Mouse (Mus musculus): ENCODE measurements around the gene Slc22a5. TPM values are rescaled to one million over a fixed set of nuclear protein-coding genes. Genes with fewer than 3 reads are reported as not detected.
A peak's percentile ranks its signal among the peaks of the same experiment; 100 is the strongest.
"Not testable (repeated sequence)": the region's sequence is repeated elsewhere in the genome, so short reads cannot be mapped to it uniquely, and the experiment has no call there.

Gene Slc22a5
- polyA plus RNA-seq, 1 experiment from 2014 or later = 11.3 TPM

- no peaks in the 10 kb centered on the region for H3K36me3 ChIP-seq (replicated peaks)
- no peak for ATAC-seq (replicated peaks)
- H3K4me3 ChIP-seq = no peak overlapping the region
- H3K4me1 ChIP-seq = no peaks in the 10 kb centered on the region
- no peak overlapping the region for H3K27ac ChIP-seq
- WGBS = 65% methylated on average over 1 of the region's 1 CpGs
- no peaks in the 10 kb centered on the region for H3K27me3 ChIP-seq (replicated peaks)
- no peak overlapping the region for H3K9ac ChIP-seq
- H3K4me2 ChIP-seq = no peak overlapping the region
- H3K9me3 ChIP-seq = no peaks in the 10 kb centered on the region
Measured at GRCm38 (mm10) chr11:53900991-53901390, 9.5 kb upstream of the Slc22a5 start.

- H3K27me3 ChIP-seq (replicated peaks) = no peaks in the 10 kb centered on the region
- no peaks in the 10 kb centered on the region for H3K36me3 ChIP-seq (replicated peaks)
- WGBS = 87% methylated on average over 6 of the region's 6 CpGs
- no peak for ATAC-seq (replicated peaks)
- no peak overlapping the region for H3K4me2 ChIP-seq
- H3K9me3 ChIP-seq = no peaks in the 10 kb centered on the region
- H3K9ac ChIP-seq = no peak overlapping the region
- H3K27ac ChIP-seq = no peak overlapping the region
- H3K4me3 ChIP-seq = no peak overlapping the region
- H3K4me1 ChIP-seq = no peaks in the 10 kb centered on the region
Measured at GRCm38 (mm10) chr11:53899981-53900380, 8.5 kb upstream of the Slc22a5 start.

- Histone ChIP-seq H3K4me2 (no peak overlapping the region), H3K4me1 (no peaks in the 10 kb centered on the region), H3K27me3 (replicated peaks) (no peaks in the 10 kb centered on the region), H3K36me3 (replicated peaks) (no peaks in the 10 kb centered on the region), H3K4me3 (no peak overlapping the region), H3K27ac (no peak overlapping the region), H3K9me3 (no peaks in the 10 kb centered on the region), H3K9ac (no peak overlapping the region)
- ATAC-seq (replicated peaks) = no peak
- WGBS = 75% methylated on average over 3 of the region's 3 CpGs
Measured at GRCm38 (mm10) chr11:53899004-53899403, 7.5 kb upstream of the Slc22a5 start.

- Histone ChIP-seq H3K9ac (no peak overlapping the region), H3K36me3 (replicated peaks) (no peaks in the 10 kb centered on the region), H3K4me2 (no peak overlapping the region), H3K9me3 (no peaks in the 10 kb centered on the region), H3K4me3 (no peak overlapping the region), H3K27me3 (replicated peaks) (no peaks in the 10 kb centered on the region), H3K27ac (no peak overlapping the region), H3K4me1 (peaks cover 3% of the 10 kb centered on the region)
- ATAC-seq (replicated peaks) = no peak
- WGBS = 66% methylated on average over 6 of the region's 6 CpGs
Measured at GRCm38 (mm10) chr11:53896935-53897334, 5.5 kb upstream of the Slc22a5 start.

- no peak for ATAC-seq (replicated peaks)
- Histone ChIP-seq H3K4me1 (peaks cover 25% of the 10 kb centered on the region), H3K9me3 (no peaks in the 10 kb centered on the region), H3K4me2 (no peak overlapping the region), H3K9ac (no peak overlapping the region), H3K36me3 (replicated peaks) (no peaks in the 10 kb centered on the region), H3K4me3 (no peak overlapping the region), H3K27me3 (replicated peaks) (no peaks in the 10 kb centered on the region), H3K27ac (no peak overlapping the region)
- WGBS = 67% methylated on average over 2 of the region's 2 CpGs
Measured at GRCm38 (mm10) chr11:53893451-53893850, 2.0 kb upstream of the Slc22a5 start.

- Histone ChIP-seq H3K27me3 (replicated peaks) (no peaks in the 10 kb centered on the region), H3K4me3 (no peak overlapping the region), H3K27ac (no peak overlapping the region), H3K9me3 (no peaks in the 10 kb centered on the region), H3K4me1 (peaks cover 25% of the 10 kb centered on the region), H3K36me3 (replicated peaks) (no peaks in the 10 kb centered on the region), H3K9ac (no peak overlapping the region), H3K4me2 (no peak overlapping the region)
- 42% methylated on average over 9 of the region's 9 CpGs for WGBS
- ATAC-seq (replicated peaks) = no peak
Measured at GRCm38 (mm10) chr11:53892716-53893416, 1.4 kb upstream of the Slc22a5 start.

- 2% methylated on average over 33 of the region's 33 CpGs for WGBS
- H3K9me3 ChIP-seq = no peaks in the 10 kb centered on the region
Measured at GRCm38 (mm10) chr11:53890906-53891504, 455 bp downstream of the Slc22a5 start.

GRCm38 (mm10) chr11:53890225-53890624, 1.2 kb downstream of the Slc22a5 start:
- no peak overlapping the region for H3K27ac ChIP-seq
- no peak overlapping the region for H3K9ac ChIP-seq
- H3K27me3 ChIP-seq (replicated peaks) = no peaks in the 10 kb centered on the region
- H3K4me1 ChIP-seq = peaks cover 25% of the 10 kb centered on the region
- H3K9me3 ChIP-seq = no peaks in the 10 kb centered on the region
- H3K4me2 ChIP-seq = peak overlapping the region; percentile 78
- H3K36me3 ChIP-seq (replicated peaks) = 0 out of 2 replicates have a peak, but pooled peaks cover 4% of the 10 kb centered on the region
- WGBS = 95% methylated on average over 2 of the region's 2 CpGs
- peak overlapping the region; percentile 64 for H3K4me3 ChIP-seq
- ATAC-seq (replicated peaks) = no peak

More at GRCm38 (mm10) chr11:53890906-53891504, 455 bp downstream of the Slc22a5 start:
- Histone ChIP-seq H3K27me3 (replicated peaks) (no peaks in the 10 kb centered on the region), H3K4me1 (peaks cover 25% of the 10 kb centered on the region), H3K9ac (peak overlapping the region; percentile 43), H3K27ac (peak overlapping the region; percentile 66), H3K4me3 (peak overlapping the region; percentile 64), H3K36me3 (replicated peaks) (no peaks in the 10 kb centered on the region), H3K4me2 (peak overlapping the region; percentile 78)
- ATAC-seq (replicated peaks) = peak; percentile 37; the same call in 1 of the 2 replicates

- Histone ChIP-seq H3K9me3 (no peaks in the 10 kb centered on the region), H3K9ac (no peak overlapping the region), H3K27ac (no peak overlapping the region), H3K4me2 (peak overlapping the region; percentile 11; the same call in 1 of the 2 replicates), H3K4me1 (peaks cover 25% of the 10 kb centered on the region), H3K4me3 (no peak overlapping the region), H3K36me3 (replicated peaks) (0 out of 2 replicates have a peak, but pooled peaks cover 4% of the 10 kb centered on the region), H3K27me3 (replicated peaks) (no peaks in the 10 kb centered on the region)
- WGBS = 69% methylated on average over 4 of the region's 4 CpGs
- ATAC-seq (replicated peaks) = no peak
Measured at GRCm38 (mm10) chr11:53889091-53889645, 2.3 kb downstream of the Slc22a5 start.

GRCm38 (mm10) chr11:53888242-53888641, 3.2 kb downstream of the Slc22a5 start:
- 0 out of 2 replicates have a peak, but pooled peaks cover 4% of the 10 kb centered on the region for H3K36me3 ChIP-seq (replicated peaks)
- no peak overlapping the region for H3K9ac ChIP-seq
- peaks cover 25% of the 10 kb centered on the region for H3K4me1 ChIP-seq
- no peak overlapping the region for H3K4me3 ChIP-seq
- no peak overlapping the region for H3K27ac ChIP-seq
- no peak for ATAC-seq (replicated peaks)
- no peaks in the 10 kb centered on the region for H3K27me3 ChIP-seq (replicated peaks)
- H3K9me3 ChIP-seq = no peaks in the 10 kb centered on the region
- H3K4me2 ChIP-seq = no peak overlapping the region
- 85% methylated on average over 4 of the region's 4 CpGs for WGBS

GRCm38 (mm10) chr11:53883287-53883686, 8.2 kb downstream of the Slc22a5 start:
- 92% methylated on average over 2 of the region's 2 CpGs for WGBS

GRCm38 (mm10) chr11:53878096-53878495, 13.4 kb downstream of the Slc22a5 start:
- not testable (repeated sequence) for H3K9ac ChIP-seq; H3K4me3 ChIP-seq; H3K27ac ChIP-seq; H3K36me3 ChIP-seq (replicated peaks); ATAC-seq (replicated peaks); H3K9me3 ChIP-seq; H3K4me1 ChIP-seq; H3K4me2 ChIP-seq; H3K27me3 ChIP-seq (replicated peaks)
- 86% methylated on average over 5 of the region's 5 CpGs for WGBS

More at GRCm38 (mm10) chr11:53883287-53883686, 8.2 kb downstream of the Slc22a5 start:
- no peaks in the 10 kb centered on the region for H3K27me3 ChIP-seq (replicated peaks)
- no peaks in the 10 kb centered on the region for H3K9me3 ChIP-seq
- H3K4me2 ChIP-seq = no peak overlapping the region
- H3K9ac ChIP-seq = no peak overlapping the region
- ATAC-seq (replicated peaks) = no peak
- H3K4me1 ChIP-seq = no peaks in the 10 kb centered on the region
- no peak overlapping the region for H3K4me3 ChIP-seq
- H3K36me3 ChIP-seq (replicated peaks) = 0 out of 2 replicates have a peak, but pooled peaks cover 9% of the 10 kb centered on the region
- H3K27ac ChIP-seq = no peak overlapping the region

Data from midbrain, embryonic 15.5 days (tissue).